Mouse (Mus musculus) CD8-positive naive resting alpha-beta T cell, adult 2 months (primary cell): ENCODE measurements around the gene Bnip3.

Experiments
- DNase-seq, 2 experiments: peaks; one replicate each; pipeline ENCODE4 v3.0.0; 2022; ENCODE audit warnings: low read depth in 2 of 2, low spot score in 2 of 2

Gene Bnip3

GRCm38 (mm10) chr7:138909277-138910192 is at the start of gene Bnip3:
TSS of gene Bnip3 (minus strand) at chr7:138909519.
- DNase-seq, result peak; percentile 56 to 70

GRCm38 (mm10) chr7:138957106-138957505 is 47.8 kb upstream of the Bnip3 start:
- no peak for DNase-seq

- no peak for DNase-seq
Observed at GRCm38 (mm10) chr7:138955787-138956186, 46.5 kb upstream of the Bnip3 start.

DNA sequence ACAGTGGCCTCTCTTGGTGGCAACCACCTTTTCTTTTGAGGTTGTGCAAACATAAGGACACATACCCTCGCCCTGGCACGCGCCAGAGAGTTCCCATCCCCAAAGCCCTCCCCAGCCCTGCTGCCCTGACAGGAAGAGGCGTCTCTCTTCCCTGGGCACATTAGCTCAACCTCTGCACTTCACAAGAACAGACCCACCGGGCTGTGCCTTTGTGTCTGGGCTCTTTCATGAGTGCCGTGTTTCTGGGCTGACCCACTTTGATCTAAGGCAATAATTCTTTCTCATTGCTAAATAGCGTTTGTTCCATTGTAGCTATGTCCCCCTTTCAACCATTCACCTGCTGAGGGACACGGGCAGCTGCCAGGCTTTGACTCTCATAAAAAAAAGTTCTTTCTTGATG is 39.0 kb upstream of the Bnip3 start:
- no peak for DNase-seq

- DNase-seq, result no peak
Observed at GRCm38 (mm10) chr7:138947741-138948140, 38.4 kb upstream of the Bnip3 start.

DNA sequence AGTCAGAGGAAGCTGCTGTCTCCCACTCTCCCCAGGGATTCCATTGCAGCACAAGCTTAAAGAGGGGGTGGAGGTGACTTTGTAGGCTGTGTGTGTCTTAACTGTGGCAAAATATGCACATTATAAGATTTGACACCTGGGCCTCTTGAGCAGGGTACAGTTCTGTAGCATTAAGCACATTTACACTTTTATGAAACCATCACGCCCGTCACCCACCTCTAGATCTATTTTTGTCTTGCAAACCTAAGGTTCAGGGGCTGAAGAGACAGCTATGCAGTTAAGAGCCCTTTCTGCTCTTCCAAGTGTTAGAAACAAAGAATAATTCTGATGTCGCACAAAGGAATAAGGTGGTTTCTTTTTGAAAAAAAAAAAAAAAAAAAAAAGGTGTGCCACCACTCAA is 36.3 kb upstream of the Bnip3 start:
- no peak for DNase-seq

GRCm38 (mm10) chr7:138942301-138942700 is 33.0 kb upstream of the Bnip3 start:
- DNase-seq, result no peak

DNA sequence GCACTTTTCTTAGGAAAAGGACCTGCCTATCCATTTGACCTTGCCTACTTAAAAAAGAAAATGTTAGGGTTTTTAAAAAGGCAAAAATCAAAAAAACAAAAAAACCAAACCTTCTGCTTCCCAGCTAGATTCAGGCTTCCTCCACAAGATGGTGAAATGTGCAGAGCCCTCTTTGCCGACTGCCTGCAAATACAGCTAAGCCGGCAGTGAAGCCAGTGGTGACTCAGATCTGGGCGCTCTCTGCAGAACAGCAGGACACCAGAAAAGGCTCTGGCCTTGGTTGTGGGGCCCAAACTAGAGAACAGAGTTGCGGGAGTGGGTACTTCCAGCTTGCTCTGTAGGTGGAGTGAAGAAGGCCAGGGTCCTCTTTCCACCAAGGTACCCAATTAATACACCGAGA is 32.3 kb upstream of the Bnip3 start:
- no peak for DNase-seq

DNA sequence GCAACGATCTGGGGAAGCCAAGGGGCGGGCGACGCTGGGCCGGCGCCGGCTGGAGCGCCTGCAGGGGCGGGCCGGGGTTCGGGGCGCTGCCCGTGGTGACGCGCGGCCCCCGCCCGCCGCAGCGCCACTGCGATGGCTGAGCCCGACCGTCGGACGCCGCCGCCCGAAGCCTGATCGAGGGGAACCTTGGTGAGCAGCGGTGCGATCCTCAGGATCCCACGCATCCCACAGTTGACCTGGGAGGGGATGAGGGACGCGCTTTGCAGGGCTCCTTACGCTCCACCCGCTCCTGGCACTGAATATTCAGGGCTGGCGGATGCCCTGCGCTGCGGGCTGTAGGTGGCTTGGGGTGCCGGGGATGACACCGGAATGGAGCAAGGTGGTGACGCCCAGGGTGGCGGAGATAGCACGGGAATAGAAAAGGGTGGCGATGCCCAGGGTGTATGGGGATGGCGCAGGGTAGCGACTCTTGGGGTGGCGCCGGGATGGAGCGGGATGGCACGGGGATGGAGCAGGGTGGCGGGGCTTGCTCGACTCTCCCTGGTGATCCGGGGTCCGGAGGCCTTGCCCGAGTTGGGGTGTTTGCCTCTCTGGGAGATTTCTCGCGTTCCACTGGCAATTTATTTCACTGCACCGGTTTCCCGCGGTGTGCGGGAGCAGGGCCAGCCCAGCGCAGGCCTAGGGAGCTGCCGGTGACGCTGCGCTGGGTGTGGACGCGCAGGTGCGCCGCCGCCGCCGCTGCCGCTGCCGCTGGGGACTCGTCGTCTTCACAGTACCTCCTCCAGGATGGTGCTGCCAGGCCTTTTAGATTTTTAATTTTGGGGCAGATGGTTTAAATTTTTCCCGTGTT is 31.5 kb upstream of the Bnip3 start, which contains the start of gene Jakmip3:
Gene Jakmip3, plus strand, starts transcription at position 119 of the 850 bp plus-strand sequence.
- no peak for DNase-seq

DNA sequence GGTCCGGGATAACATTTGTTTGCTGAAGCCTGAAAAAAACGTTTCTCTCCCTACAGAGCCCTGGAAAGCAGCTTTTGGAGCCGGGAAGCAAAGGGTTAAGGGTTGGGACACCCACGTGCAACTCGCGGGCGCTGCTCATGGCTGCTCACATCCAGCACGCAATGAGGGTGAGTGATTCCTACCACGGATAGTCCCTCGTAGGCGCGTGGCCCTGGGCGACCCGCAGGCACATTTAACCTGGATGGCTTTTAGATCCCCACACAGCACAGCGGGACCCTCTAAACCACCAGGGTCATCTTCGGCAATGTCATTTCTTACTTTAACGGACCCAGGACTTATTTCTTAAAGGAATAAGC is 30.9 kb upstream of the Bnip3 start:
- DNase-seq, result no peak

DNA sequence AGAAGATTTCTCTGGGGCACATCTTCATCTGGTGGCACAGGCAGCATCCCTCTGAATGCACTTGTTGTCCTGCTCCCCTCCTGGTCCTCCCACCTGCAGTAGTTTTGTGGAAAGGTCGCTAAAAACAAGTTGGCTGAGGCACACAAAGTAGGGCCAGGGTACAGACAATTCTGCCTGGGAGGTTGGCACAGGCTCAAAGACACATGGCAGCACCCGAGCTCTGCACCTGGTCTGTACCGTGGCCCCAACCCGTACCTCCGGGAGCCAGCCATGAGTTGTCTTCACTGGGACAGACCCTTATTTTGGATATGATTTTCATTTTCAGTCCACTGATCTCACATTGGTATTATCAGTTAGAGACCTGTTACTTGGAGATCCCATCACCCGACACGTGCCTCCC is 29.7 kb upstream of the Bnip3 start:
- no peak for DNase-seq

GRCm38 (mm10) chr7:138934523-138934922 is 25.2 kb upstream of the Bnip3 start:
- no peak for DNase-seq

- no peak for DNase-seq
Observed at GRCm38 (mm10) chr7:138928456-138928855, 19.1 kb upstream of the Bnip3 start.

GRCm38 (mm10) chr7:138923756-138924425 is 14.6 kb upstream of the Bnip3 start:
- DNase-seq, result no peak

- no peak for DNase-seq
Observed at GRCm38 (mm10) chr7:138921611-138922010, 12.3 kb upstream of the Bnip3 start.

DNA sequence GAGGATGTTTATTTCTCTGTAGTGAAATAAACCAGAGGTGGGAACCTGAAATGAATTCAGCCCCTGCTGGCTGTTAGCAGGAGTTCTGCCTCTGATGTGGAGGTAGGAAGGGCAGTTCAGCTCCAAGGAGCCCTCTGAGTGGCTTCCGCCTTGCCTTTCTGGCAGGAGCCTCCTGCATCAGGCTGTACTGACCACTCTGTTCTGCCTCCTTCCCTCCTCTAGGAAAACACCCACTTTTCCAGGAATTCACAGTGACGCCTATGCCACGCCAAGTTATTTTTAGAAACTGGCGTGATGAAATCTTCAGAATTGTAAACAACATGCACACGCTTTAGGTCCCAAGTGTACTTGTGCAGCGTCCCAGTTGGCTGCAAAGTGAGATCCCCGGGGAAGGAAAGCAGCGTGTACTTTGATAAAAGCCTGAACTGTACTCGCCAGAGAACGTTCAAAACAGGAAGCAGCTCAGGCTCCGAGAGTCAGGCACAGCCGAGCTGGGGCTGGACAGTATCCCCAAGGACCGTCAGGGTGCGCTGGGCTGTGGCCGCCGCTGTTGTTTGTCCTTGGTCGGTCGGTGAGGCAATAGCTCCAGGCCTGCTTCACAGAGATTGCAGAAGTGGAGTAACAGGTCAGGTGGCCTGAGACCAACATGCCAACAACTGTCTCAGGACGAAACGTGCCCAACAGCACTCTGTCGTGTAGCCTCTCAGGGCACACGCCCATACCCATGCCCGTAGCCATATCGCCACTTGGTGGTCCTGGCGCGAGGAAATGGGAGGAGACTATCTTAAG is 10.0 kb upstream of the Bnip3 start:
- no peak for DNase-seq

DNA sequence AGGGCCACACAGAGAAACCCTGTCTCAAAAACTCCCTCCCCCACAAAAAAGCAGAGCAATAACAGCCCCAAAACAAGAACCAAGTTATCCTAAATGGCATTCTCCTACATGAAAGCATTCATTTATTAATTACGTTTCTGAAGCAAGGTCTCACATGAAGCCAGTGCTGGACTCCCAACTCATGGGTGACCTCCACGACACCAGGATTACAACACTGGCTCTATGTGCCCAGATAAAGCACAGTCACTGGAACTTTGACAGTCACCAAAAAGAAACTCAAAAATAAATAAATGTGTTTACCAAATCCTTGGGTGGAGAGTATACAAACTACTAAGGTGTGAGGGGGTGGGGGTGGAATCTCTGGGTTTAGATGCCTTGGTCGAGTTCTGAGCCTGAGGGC is 4.3 kb upstream of the Bnip3 start:
- no peak for DNase-seq

DNA sequence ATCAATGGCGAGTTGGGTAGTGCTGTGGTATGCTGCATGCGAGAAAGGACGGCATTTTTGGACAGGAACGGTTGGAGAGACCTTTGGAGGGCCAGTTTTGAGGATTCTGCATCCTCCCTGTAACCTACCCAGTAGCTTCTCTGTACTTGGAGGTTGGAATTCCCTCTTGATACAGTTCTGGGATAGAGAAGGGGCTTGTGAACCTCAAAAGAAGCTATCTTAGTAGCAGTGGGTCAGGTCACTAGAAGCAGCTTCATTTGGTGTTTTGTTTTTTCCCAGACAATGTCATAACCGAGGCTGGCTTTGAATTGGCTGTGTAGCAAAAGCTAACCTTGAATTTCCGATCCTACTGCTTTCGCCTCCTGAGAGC is 859 bp upstream of the Bnip3 start:
- DNase-seq, result no peak

GRCm38 (mm10) chr7:138908768-138909276 is 497 bp downstream of the Bnip3 start:
- no peak for DNase-seq

- no peak for DNase-seq
Observed at GRCm38 (mm10) chr7:138907976-138908375, 1.3 kb downstream of the Bnip3 start.

GRCm38 (mm10) chr7:138907043-138907442 is 2.3 kb downstream of the Bnip3 start:
- DNase-seq, result no peak
